Mouse (Mus musculus) adrenal gland, adult 18-20 months (tissue): ENCODE data around the gene Cox6a1. TPM values are rescaled to one million over a fixed set of nuclear protein-coding genes. Genes with fewer than 3 reads are reported as not detected.
"Not testable (repeated sequence)": the region's sequence is repeated elsewhere in the genome, so short reads cannot be mapped to it uniquely, and the experiment has no call there.

Experiments
- DNase-seq, 2 experiments: peaks; one replicate each; pipeline ENCODE4 v3.0.0; 2021 to 2022; ENCODE audit warnings: low spot score in 2 of 2
- total RNA-seq, 2 experiments: library from RNA; stranded (reverse); gene quantifications; 1 replicate in 1 of 2; 2 replicates in 1 of 2; pipeline ENCODE4 v1.2.3; 2021

Cox6a1 gene
- total RNA-seq, 2 experiments from 2014 or later = 1,252 to 1,785 TPM

- DNase-seq = not testable (repeated sequence)
Measured at GRCm38 (mm10) chr5:115302190-115302589, 46.6 kb downstream of the Cox6a1 start.

DNA sequence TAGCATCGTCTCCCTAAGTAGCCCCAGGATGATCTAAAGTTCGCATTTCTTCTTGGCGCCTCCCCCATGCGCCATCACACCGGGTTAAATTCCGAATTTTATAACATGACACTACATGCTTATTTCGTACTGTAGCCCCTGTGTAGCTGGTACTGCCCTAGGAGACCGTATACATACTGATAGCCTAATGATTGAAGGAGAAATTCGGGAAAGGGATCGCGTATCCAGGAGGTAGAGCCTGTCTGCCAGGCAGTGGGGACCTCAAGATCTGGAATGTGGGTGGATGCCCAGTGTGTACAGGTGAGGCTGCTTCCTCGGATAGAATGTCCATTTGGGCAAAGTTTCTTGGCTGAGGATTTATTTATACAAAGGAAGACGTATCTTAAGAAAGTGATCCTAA lies 47.2 kb downstream of the Cox6a1 start:
- peak in 1 of 2 experiments; percentile 11 for DNase-seq

GRCm38 (mm10) chr5:115300792-115301614 lies 47.8 kb downstream of the Cox6a1 start, which contains the start of gene Dynll1:
Gene Dynll1, minus strand, starts transcription at chr5:115300999.
- DNase-seq = peak; percentile 100

DNA sequence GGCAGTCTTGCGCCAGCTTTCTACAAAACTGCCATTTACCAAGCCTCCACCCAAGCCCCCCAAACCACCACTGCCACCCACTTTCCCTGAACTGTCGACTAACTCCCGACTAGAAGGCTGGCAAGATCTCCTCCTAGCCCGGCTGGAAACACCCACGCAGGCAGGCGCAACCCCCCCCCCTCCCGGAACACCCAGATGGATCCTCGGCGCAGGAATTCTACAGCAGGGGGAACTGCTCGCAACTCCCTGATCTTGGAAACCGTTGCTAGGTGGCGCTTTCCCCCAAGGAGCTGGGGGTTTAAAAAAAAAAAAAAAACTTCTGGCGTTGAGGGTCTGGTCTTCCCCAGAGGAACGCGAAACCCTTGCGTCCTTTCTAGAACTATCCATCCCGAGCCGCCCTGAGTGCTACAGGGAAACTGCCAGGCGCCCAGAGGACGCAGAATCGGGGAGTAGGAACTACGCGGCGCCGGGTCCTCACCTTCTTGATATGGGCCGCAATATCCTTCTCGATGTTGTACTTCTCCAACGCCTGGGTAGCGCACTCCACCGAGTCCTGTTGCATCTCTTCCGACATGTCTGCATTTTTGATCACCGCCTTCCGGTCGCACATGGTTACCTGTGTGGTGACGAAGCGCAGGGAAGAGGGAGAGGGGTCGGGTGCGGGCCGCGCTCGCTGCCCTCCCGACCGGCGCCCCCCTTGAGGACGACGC lies 48.6 kb downstream of the Cox6a1 start:
- DNase-seq = peak in 1 of 2 experiments; percentile 50

- DNase-seq = no peak
Measured at GRCm38 (mm10) chr5:115296347-115296746, 52.4 kb downstream of the Cox6a1 start.

Other genes starting within 250 kb of the Cox6a1 start
- gene Acads, start 229.6 kb downstream of the Cox6a1 start, total RNA-seq = 100 to 1,000 TPM; 211 to 251 TPM
- 10 to 100 TPM; 36.6 to 46.1 TPM for gene Unc119b, start 214.0 kb downstream of the Cox6a1 start, total RNA-seq
- gene Mlec, start 190.8 kb downstream of the Cox6a1 start, total RNA-seq = 100 to 1,000 TPM; 173 to 221 TPM
- 10 to 100 TPM; 28.4 to 34.3 TPM for gene Cabp1, start 154.6 kb downstream of the Cox6a1 start, total RNA-seq
- 10 to 100 TPM; 71.6 to 84.6 TPM for gene Pop5, start 113.1 kb downstream of the Cox6a1 start, total RNA-seq
- 100 to 1,000 TPM; 224 to 268 TPM for gene Rnf10, start 76.1 kb downstream of the Cox6a1 start, total RNA-seq
- 10 to 100 TPM; 58.6 to 75.8 TPM for gene Coq5, start 69.3 kb downstream of the Cox6a1 start, total RNA-seq
- 100 to 1,000 TPM; 268 to 338 TPM for gene Dynll1, start 48.0 kb downstream of the Cox6a1 start, total RNA-seq
- gene Srsf9, start 21.8 kb downstream of the Cox6a1 start, total RNA-seq = 10 to 100 TPM; 67.0 to 70.1 TPM
- gene Gatc, start 7.8 kb downstream of the Cox6a1 start, total RNA-seq = 10 to 100 TPM; 18.3 to 22.5 TPM
- gene Triap1, start 7.8 kb downstream of the Cox6a1 start, total RNA-seq = 10 to 100 TPM; 29.5 to 48.1 TPM
- 10 to 100 TPM; 12.4 to 20.8 TPM for gene Msi1, start 80.6 kb upstream of the Cox6a1 start, total RNA-seq
- not detected for gene Pla2g1b, start 117.3 kb upstream of the Cox6a1 start, total RNA-seq
- 10 to 100 TPM; 18.1 to 21.2 TPM for gene Sirt4, start 135.7 kb upstream of the Cox6a1 start, total RNA-seq
- 10 to 100 TPM; 34.1 to 42.2 TPM for gene Pxn, start 157.7 kb upstream of the Cox6a1 start, total RNA-seq
- 100 to 1,000 TPM; 706 to 758 TPM for gene Rplp0, start 210.5 kb upstream of the Cox6a1 start, total RNA-seq
- 10 to 100 TPM; 51.7 to 59.0 TPM for gene Gcn1l1, start 216.3 kb upstream of the Cox6a1 start, total RNA-seq